Mouse (Mus musculus): ENCODE results near the gene Gm21119.
"Not testable (repeated sequence)": the region's sequence is repeated elsewhere in the genome, so short reads cannot be mapped to it uniquely, and the experiment has no call there.

Gm21119 gene

DNA sequence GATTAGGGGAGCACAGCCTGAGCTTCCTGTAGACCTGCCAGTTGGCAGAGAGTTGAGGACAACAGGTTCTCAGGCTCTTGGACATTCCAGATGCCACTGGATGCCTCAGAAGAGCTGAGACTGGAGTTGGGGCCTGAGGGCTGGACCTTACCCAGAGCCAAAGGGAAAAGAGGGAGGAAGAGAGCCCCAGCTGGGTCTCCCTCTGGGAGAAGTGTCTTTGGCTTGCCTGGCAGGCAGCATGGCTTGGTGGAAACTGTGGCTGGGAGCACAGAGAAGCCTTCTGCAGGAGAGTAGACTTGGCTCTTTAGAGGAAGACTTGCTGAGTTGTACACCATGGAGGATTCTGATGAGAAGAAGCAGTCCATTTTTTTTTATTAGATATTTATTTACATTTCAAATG is 38.3 kb downstream of the Gm21119 start:
- not testable (repeated sequence) for DNase-seq (ENCODE audit: low read depth, low spot score)

DNA sequence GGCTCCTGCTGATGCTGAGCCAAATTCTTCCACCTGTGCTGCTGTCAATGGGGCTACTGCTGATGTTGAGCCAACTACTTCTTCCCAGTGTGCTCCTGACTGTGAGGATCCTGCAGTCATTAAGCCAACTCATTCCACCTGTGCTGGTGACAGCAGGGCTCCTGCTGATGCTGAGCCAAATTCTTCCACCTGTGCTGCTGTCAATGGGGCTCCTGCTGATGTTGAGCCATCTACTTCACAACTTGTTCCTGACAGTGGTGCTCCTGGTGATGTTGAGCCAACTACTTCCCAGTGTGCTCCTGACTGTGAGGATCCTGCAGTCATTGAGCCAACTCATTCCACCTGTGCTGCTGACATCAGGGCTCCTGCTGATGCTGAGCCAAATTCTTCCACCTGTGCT is 63.7 kb downstream of the Gm21119 start:
- DNase-seq (ENCODE audit: low read depth, low spot score) = not testable (repeated sequence)
